Mouse (Mus musculus): Measurements from ENCODE around the gene Tspo2.

Gene Tspo2

GRCm38 (mm10) chr17:48450666-48451352, 513 bp downstream of the Tspo2 start:
- no peak for DNase-seq (ENCODE audit: low spot score)

- no peak for DNase-seq (ENCODE audit: low spot score)
Measured at GRCm38 (mm10) chr17:48447675-48448074, 3.6 kb downstream of the Tspo2 start.

GRCm38 (mm10) chr17:48443542-48444145, 7.7 kb downstream of the Tspo2 start:
- no peak for DNase-seq (ENCODE audit: low spot score)

GRCm38 (mm10) chr17:48442745-48443457, 8.4 kb downstream of the Tspo2 start:
- DNase-seq (ENCODE audit: low spot score), result peak; percentile 60

GRCm38 (mm10) chr17:48437421-48437911, 13.9 kb downstream of the Tspo2 start:
- DNase-seq (ENCODE audit: low spot score), result peak; percentile 60

GRCm38 (mm10) chr17:48436487-48436886, 14.8 kb downstream of the Tspo2 start:
- DNase-seq (ENCODE audit: low spot score), result no peak

GRCm38 (mm10) chr17:48434479-48434878, 16.8 kb downstream of the Tspo2 start:
- no peak for DNase-seq (ENCODE audit: low spot score)

- DNase-seq (ENCODE audit: low spot score), result no peak
Measured at GRCm38 (mm10) chr17:48433689-48434330, 17.5 kb downstream of the Tspo2 start.

GRCm38 (mm10) chr17:48433006-48433655, 18.2 kb downstream of the Tspo2 start:
- DNase-seq (ENCODE audit: low spot score), result no peak

- DNase-seq (ENCODE audit: low spot score), result no peak
Measured at GRCm38 (mm10) chr17:48432158-48432980, 19.0 kb downstream of the Tspo2 start, which contains the start of gene Apobec2. TSS of gene Apobec2 (minus strand) at chr17:48432930.

GRCm38 (mm10) chr17:48431054-48431453, 20.3 kb downstream of the Tspo2 start:
- no peak for DNase-seq (ENCODE audit: low spot score)

GRCm38 (mm10) chr17:48430394-48430793, 20.9 kb downstream of the Tspo2 start:
- no peak for DNase-seq (ENCODE audit: low spot score)

GRCm38 (mm10) chr17:48427852-48428530, 23.3 kb downstream of the Tspo2 start:
- DNase-seq (ENCODE audit: low spot score), result no peak

GRCm38 (mm10) chr17:48426991-48427750, 24.2 kb downstream of the Tspo2 start:
- no peak for DNase-seq (ENCODE audit: low spot score)

- DNase-seq (ENCODE audit: low spot score), result no peak
Measured at GRCm38 (mm10) chr17:48425823-48426612, 25.3 kb downstream of the Tspo2 start.

- no peak for DNase-seq (ENCODE audit: low spot score)
Measured at GRCm38 (mm10) chr17:48424237-48424636, 27.1 kb downstream of the Tspo2 start.

GRCm38 (mm10) chr17:48419571-48419970, 31.8 kb downstream of the Tspo2 start:
- no peak for DNase-seq (ENCODE audit: low spot score)

- DNase-seq (ENCODE audit: low spot score), result no peak
Measured at GRCm38 (mm10) chr17:48418781-48419180, 32.5 kb downstream of the Tspo2 start.

- no peak for DNase-seq (ENCODE audit: low spot score)
Measured at GRCm38 (mm10) chr17:48418174-48418573, 33.1 kb downstream of the Tspo2 start.

All from retina, embryonic 14.5 days (tissue).